Mouse (Mus musculus): ENCODE results near the gene Dixdc1. TPM values are rescaled to one million over a fixed set of nuclear protein-coding genes. Genes with fewer than 3 reads are reported as not detected.
A peak's percentile ranks its signal among the peaks of the same experiment; 100 is the strongest.

Dixdc1 gene
- total RNA-seq (2014; fragmentation: Nextera tagmentation) (not detected in 2 replicates), total RNA-seq (2017) (under 0.01 and 0.27 TPM in 2 replicates), polyA plus RNA-seq (2012) (not detected in 2 replicates)

- TF ChIP-seq GATA1 (IDR thresholded peaks at IDR 0.05; ENCODE audit: borderline replicate concordance, low read length) (no peak), CTCF (IDR thresholded peaks at IDR 0.05; ENCODE audit: low read depth, low read length) (no peak), GATA2 (IDR thresholded peaks at IDR 0.05; ENCODE audit: borderline replicate concordance, low read depth, low read length) (no peak), POLR2AphosphoS5 (IDR thresholded peaks at IDR 0.05; ENCODE audit: insufficient replicate concordance, low read depth, low read length) (no peak), TAL1 (conservative IDR thresholded peaks at IDR 0.05; ENCODE audit: low read depth, low read length) (no peak)
- H3K36me3 ChIP-seq (replicated peaks): no peaks in the 10 kb centered on the region
- no peak for ATAC-seq (ENCODE audit: extremely low read depth, insufficient number of reproducible peaks, low FRiP score, poor library complexity, severe bottlenecking)
- peaks cover 5% of the 10 kb centered on the region for H3K4me1 ChIP-seq (ENCODE audit: insufficient read depth, low read depth, low read length)
- no peaks in the 10 kb centered on the region for H3K9me3 ChIP-seq (replicated peaks)
- H3K27me3 ChIP-seq (ENCODE audit: insufficient read depth, low read length): peaks cover 39% of the 10 kb centered on the region
- no peak for DNase-seq (ENCODE audit: low spot score)
- peak within 1 kb of the TSS; percentile 34; the same call in 1 of the 2 replicates for H3K4me3 ChIP-seq (ENCODE audit: low read depth, low read length)
Measured at GRCm38 (mm10) chr9:50738914-50739870, at the start of gene Dixdc1. Gene Dixdc1 (minus strand): TSS chr9:50739517.

- DNase-seq (ENCODE audit: low spot score): no peak
- ATAC-seq (ENCODE audit: extremely low read depth, insufficient number of reproducible peaks, low FRiP score, poor library complexity, severe bottlenecking): no peak
- Histone ChIP-seq H3K36me3 (replicated peaks) (peaks cover 94% of the 10 kb centered on the region), H3K4me3 (ENCODE audit: low read depth, low read length) (no peak overlapping the region), H3K27me3 (ENCODE audit: insufficient read depth, low read length) (no peaks in the 10 kb centered on the region), H3K4me1 (ENCODE audit: insufficient read depth, low read depth, low read length) (0 out of 2 replicates have a peak, but pooled peaks cover 3% of the 10 kb centered on the region), H3K9me3 (replicated peaks) (no peaks in the 10 kb centered on the region)
- TF ChIP-seq POLR2AphosphoS5 (IDR thresholded peaks at IDR 0.05; ENCODE audit: insufficient replicate concordance, low read depth, low read length) (no peak), CTCF (IDR thresholded peaks at IDR 0.05; ENCODE audit: low read depth, low read length) (peak; percentile 37; the same call in 1 of the 2 replicates)
Measured at GRCm38 (mm10) chr9:50782155-50782554, 42.8 kb upstream of the Dixdc1 start.

- no peaks in the 10 kb centered on the region for H3K27me3 ChIP-seq (ENCODE audit: insufficient read depth, low read length)
Measured at GRCm38 (mm10) chr9:50776162-50776760, 36.9 kb upstream of the Dixdc1 start.

GRCm38 (mm10) chr9:50775662-50776126 lies 36.4 kb upstream of the Dixdc1 start:
- ATAC-seq (ENCODE audit: extremely low read depth, insufficient number of reproducible peaks, low FRiP score, poor library complexity, severe bottlenecking) (no peak), DNase-seq (ENCODE audit: low spot score) (peak; percentile 41)
- Histone ChIP-seq H3K27me3 (ENCODE audit: insufficient read depth, low read length) (no peaks in the 10 kb centered on the region), H3K36me3 (replicated peaks) (peaks cover 55% of the 10 kb centered on the region), H3K4me1 (ENCODE audit: insufficient read depth, low read depth, low read length) (peaks cover 42% of the 10 kb centered on the region), H3K4me3 (ENCODE audit: low read depth, low read length) (peak overlapping the region; percentile 87), H3K9me3 (replicated peaks) (no peaks in the 10 kb centered on the region)
- no peak for TF ChIP-seq GATA2 (IDR thresholded peaks at IDR 0.05; ENCODE audit: borderline replicate concordance, low read depth, low read length)
- no peak for TF ChIP-seq GATA1 (IDR thresholded peaks at IDR 0.05; ENCODE audit: borderline replicate concordance, low read length)
- no peak for TF ChIP-seq POLR2AphosphoS5 (IDR thresholded peaks at IDR 0.05; ENCODE audit: insufficient replicate concordance, low read depth, low read length)

More at GRCm38 (mm10) chr9:50776162-50776760, 36.9 kb upstream of the Dixdc1 start:
- peaks cover 57% of the 10 kb centered on the region for H3K36me3 ChIP-seq (replicated peaks)
- DNase-seq (ENCODE audit: low spot score) (no peak), ATAC-seq (ENCODE audit: extremely low read depth, insufficient number of reproducible peaks, low FRiP score, poor library complexity, severe bottlenecking) (no peak)
- H3K9me3 ChIP-seq (replicated peaks): no peaks in the 10 kb centered on the region
- peak overlapping the region; percentile 87 for H3K4me3 ChIP-seq (ENCODE audit: low read depth, low read length)
- TF ChIP-seq CTCF (IDR thresholded peaks at IDR 0.05; ENCODE audit: low read depth, low read length): no peak
- no peak for TF ChIP-seq GATA1 (IDR thresholded peaks at IDR 0.05; ENCODE audit: borderline replicate concordance, low read length)
- TF ChIP-seq TAL1 (conservative IDR thresholded peaks at IDR 0.05; ENCODE audit: low read depth, low read length): no peak
- TF ChIP-seq POLR2AphosphoS5 (IDR thresholded peaks at IDR 0.05; ENCODE audit: insufficient replicate concordance, low read depth, low read length): no peak
- no peak for TF ChIP-seq GATA2 (IDR thresholded peaks at IDR 0.05; ENCODE audit: borderline replicate concordance, low read depth, low read length)
- H3K4me1 ChIP-seq (ENCODE audit: insufficient read depth, low read depth, low read length): peaks cover 42% of the 10 kb centered on the region

- TF ChIP-seq CTCF (IDR thresholded peaks at IDR 0.05; ENCODE audit: low read depth, low read length) (no peak), TAL1 (conservative IDR thresholded peaks at IDR 0.05; ENCODE audit: low read depth, low read length) (no peak), GATA1 (IDR thresholded peaks at IDR 0.05; ENCODE audit: borderline replicate concordance, low read length) (no peak), POLR2AphosphoS5 (IDR thresholded peaks at IDR 0.05; ENCODE audit: insufficient replicate concordance, low read depth, low read length) (no peak), GATA2 (IDR thresholded peaks at IDR 0.05; ENCODE audit: borderline replicate concordance, low read depth, low read length) (no peak)
- no peaks in the 10 kb centered on the region for H3K9me3 ChIP-seq (replicated peaks)
- H3K4me3 ChIP-seq (ENCODE audit: low read depth, low read length): peak within 1 kb of the TSS; percentile 87
Measured at GRCm38 (mm10) chr9:50774991-50775612, 35.8 kb upstream of the Dixdc1 start, which contains the start of the genes Alg9 and 1110032A03Rik. Gene Alg9 (plus strand): TSS chr9:50775019. Gene 1110032A03Rik (minus strand): TSS chr9:50775520.

More at GRCm38 (mm10) chr9:50774991-50775612, 35.8 kb upstream of the Dixdc1 start, which contains the start of the genes Alg9 and 1110032A03Rik:
- Histone ChIP-seq H3K36me3 (replicated peaks) (peaks cover 52% of the 10 kb centered on the region), H3K27me3 (ENCODE audit: insufficient read depth, low read length) (no peaks in the 10 kb centered on the region), H3K4me1 (ENCODE audit: insufficient read depth, low read depth, low read length) (peaks cover 43% of the 10 kb centered on the region)
- 0 out of 2 replicates have a peak, but pooled peaks have one; percentile 6 for ATAC-seq (ENCODE audit: extremely low read depth, insufficient number of reproducible peaks, low FRiP score, poor library complexity, severe bottlenecking)
- peak; percentile 59 for DNase-seq (ENCODE audit: low spot score)

Data from G1E (cell line).